Mouse (Mus musculus) brown adipose tissue, adult 24 weeks (tissue): ENCODE measurements around the gene Olfr554. TPM values are rescaled to one million over a fixed set of nuclear protein-coding genes. Genes with fewer than 3 reads are reported as not detected.
"Not testable (repeated sequence)": the region's sequence is repeated elsewhere in the genome, so short reads cannot be mapped to it uniquely, and the experiment has no call there.

Experiments
- H3K27ac ChIP-seq: fragments of 200-500 bp; replicated peaks from 2 replicates; pipeline ENCODE4 v1.5.1; 2012; ENCODE audit warnings: low read depth, mild to moderate bottlenecking, low read length
- H3K4me1 ChIP-seq: fragments of 200-500 bp; 2 replicates; pipeline ENCODE4 v1.6.1; 2012; ENCODE audit warnings: low read length, mixed read lengths; ENCODE audit not compliant: control insufficient read depth, insufficient read depth, insufficient read length
- H3K4me3 ChIP-seq: fragments of 200-500 bp; 2 replicates; pipeline ENCODE4 v1.5.1; 2012; ENCODE audit warnings: low read depth, mild to moderate bottlenecking, low read length, moderate library complexity; ENCODE audit not compliant: insufficient read depth
- polyA plus RNA-seq: library from polyadenylated mRNA; stranded (reverse); fragments of >200 nt; gene quantifications from 2 replicates; pipeline ENCODE4 v1.2.4, GENCODE M21; 2012; ENCODE audit not compliant: missing spikeins, insufficient read depth, insufficient read length

Gene Olfr554
- not detected in 2 replicates for polyA plus RNA-seq

GRCm38 (mm10) chr7:102638132-102638531 lies at the start of gene Olfr554:
Olfr554 (plus strand) TSS chr7:102638432.
- Histone ChIP-seq H3K4me3 (no peak within 1 kb of the TSS), H3K27ac (no peak within 1 kb of the TSS), H3K4me1 (no peaks in the 10 kb centered on the region)

- Histone ChIP-seq H3K4me1 (no peaks in the 10 kb centered on the region), H3K27ac (no peak within 1 kb of the TSS), H3K4me3 (no peak within 1 kb of the TSS)
Observed at GRCm38 (mm10) chr7:102591786-102592185, 46.4 kb upstream of the Olfr554 start, which contains the start of gene Olfr551. Olfr551 (minus strand) TSS chr7:102591886.

- Histone ChIP-seq H3K4me1 (no peaks in the 10 kb centered on the region), H3K27ac (no peak within 1 kb of the TSS), H3K4me3 (no peak within 1 kb of the TSS)
Observed at GRCm38 (mm10) chr7:102597378-102598031, 40.7 kb upstream of the Olfr554 start, which contains the start of gene Olfr552. Olfr552 (plus strand) TSS chr7:102597770.

- no peak within 1 kb of the TSS for H3K4me3 ChIP-seq
- H3K4me1 ChIP-seq = no peaks in the 10 kb centered on the region
- H3K27ac ChIP-seq = no peak within 1 kb of the TSS; the same call in 1 of the 2 replicates
Observed at GRCm38 (mm10) chr7:102618118-102618517, 20.1 kb upstream of the Olfr554 start, which contains the start of gene Olfr553. Olfr553 (minus strand) TSS chr7:102618218.

- H3K4me3 ChIP-seq = no peak overlapping the region
Observed at GRCm38 (mm10) chr7:102619608-102620007, 18.6 kb upstream of the Olfr554 start.

GRCm38 (mm10) chr7:102620368-102620767 lies 17.9 kb upstream of the Olfr554 start:
- H3K4me3 ChIP-seq, H3K27ac ChIP-seq, H3K4me1 ChIP-seq: not testable (repeated sequence)

More at GRCm38 (mm10) chr7:102619608-102620007, 18.6 kb upstream of the Olfr554 start:
- Histone ChIP-seq H3K27ac (no peak overlapping the region), H3K4me1 (no peaks in the 10 kb centered on the region)

- Histone ChIP-seq H3K4me1 (no peaks in the 10 kb centered on the region), H3K4me3 (no peak overlapping the region)
Observed at GRCm38 (mm10) chr7:102636665-102637064, 1.6 kb upstream of the Olfr554 start.

DNA sequence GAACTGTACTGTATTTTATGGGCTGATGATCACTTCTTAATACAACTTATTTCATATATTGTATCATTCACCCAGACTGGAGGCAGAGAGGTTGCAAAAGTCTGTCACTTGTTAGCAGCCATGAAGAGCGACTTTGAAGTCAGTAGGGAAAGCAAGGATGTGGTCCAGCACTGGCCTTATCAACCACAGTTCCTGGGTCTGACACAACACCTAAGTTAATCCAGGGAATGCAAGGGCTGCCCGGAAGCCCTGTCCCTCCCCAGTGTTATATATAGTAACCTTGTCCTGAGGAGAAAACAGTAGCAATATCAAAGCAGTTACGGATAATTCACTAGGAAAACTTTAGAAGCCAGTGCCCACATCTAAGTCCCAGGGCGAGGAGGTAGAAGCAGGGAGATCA lies 6.7 kb downstream of the Olfr554 start:
- H3K27ac ChIP-seq, H3K4me3 ChIP-seq, H3K4me1 ChIP-seq: not testable (repeated sequence)

More at GRCm38 (mm10) chr7:102636665-102637064, 1.6 kb upstream of the Olfr554 start:
- H3K27ac ChIP-seq = no peak overlapping the region

DNA sequence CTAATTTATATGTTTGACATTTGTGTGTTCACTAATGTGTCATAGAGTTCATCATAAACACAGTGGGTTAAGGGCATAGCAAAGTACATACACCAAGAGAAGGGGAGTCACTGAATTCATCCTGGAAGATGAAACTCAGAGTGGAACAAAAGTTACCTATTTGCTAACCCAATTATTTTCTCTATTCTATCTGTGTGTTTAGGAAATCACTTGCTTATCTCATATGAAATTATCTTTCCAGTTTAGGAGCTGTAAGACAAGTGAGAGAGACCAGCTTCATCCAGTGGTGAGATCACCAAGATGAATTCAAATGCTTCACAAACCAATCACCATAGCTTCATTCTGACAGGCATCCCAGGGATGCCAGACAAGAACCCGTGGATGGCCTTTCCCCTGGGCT lies 20.3 kb downstream of the Olfr554 start, which contains the start of gene Olfr555:
Gene Olfr555, plus strand, starts transcription at position 301 of the 400 bp plus-strand sequence.
- Histone ChIP-seq H3K4me3 (no peak within 1 kb of the TSS), H3K4me1 (no peaks in the 10 kb centered on the region), H3K27ac (no peak within 1 kb of the TSS)

GRCm38 (mm10) chr7:102664599-102664998 lies 26.4 kb downstream of the Olfr554 start, which contains the start of gene Olfr556:
Olfr556 (plus strand) TSS chr7:102664899.
- Histone ChIP-seq H3K4me3 (no peak within 1 kb of the TSS), H3K4me1 (no peaks in the 10 kb centered on the region), H3K27ac (no peak within 1 kb of the TSS)

DNA sequence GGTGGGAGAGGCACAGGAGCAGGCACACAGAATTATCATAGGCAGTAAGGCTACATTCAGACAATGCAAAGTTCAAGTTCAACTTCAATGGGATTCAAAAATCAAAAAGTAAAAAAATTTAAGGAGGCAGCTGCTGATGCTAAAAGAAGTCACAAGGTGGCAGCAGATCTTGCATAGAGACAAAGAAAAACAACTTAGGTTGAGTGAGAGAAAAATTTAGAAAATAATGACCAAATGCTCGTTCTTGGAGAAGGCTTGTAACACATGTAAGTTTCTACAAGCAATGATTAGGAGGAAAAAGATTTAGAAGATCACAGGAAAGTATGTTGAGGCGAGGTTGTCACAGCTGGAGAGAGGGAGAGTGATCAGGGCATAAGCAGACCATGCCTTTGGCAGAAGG lies 27.1 kb downstream of the Olfr554 start:
- Histone ChIP-seq H3K4me1 (no peaks in the 10 kb centered on the region), H3K27ac (no peak overlapping the region), H3K4me3 (no peak overlapping the region)

DNA sequence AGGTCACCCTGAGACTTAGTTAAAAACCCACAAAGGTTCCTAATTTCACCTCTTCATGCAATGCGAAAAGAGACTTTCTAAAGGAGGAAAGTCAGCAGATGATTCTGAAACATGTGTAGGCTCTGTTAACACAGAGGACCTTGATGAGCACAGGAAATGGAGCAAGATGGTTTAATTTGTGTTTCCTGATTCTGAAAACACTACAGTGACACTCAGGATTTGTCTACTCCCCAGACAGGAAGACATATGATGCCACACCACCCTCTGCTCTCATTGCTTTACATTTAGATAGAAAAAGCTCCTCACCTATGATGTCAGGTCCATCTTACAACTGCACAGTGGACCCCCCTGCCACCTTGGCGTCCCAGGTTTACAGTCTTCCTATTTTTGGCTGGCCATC lies 38.0 kb downstream of the Olfr554 start:
- Histone ChIP-seq H3K27ac (no peak overlapping the region), H3K4me1 (no peaks in the 10 kb centered on the region), H3K4me3 (no peak overlapping the region)

- Histone ChIP-seq H3K27ac (no peak overlapping the region), H3K4me3 (no peak overlapping the region), H3K4me1 (no peaks in the 10 kb centered on the region)
Observed at GRCm38 (mm10) chr7:102681916-102682315, 43.7 kb downstream of the Olfr554 start.

DNA sequence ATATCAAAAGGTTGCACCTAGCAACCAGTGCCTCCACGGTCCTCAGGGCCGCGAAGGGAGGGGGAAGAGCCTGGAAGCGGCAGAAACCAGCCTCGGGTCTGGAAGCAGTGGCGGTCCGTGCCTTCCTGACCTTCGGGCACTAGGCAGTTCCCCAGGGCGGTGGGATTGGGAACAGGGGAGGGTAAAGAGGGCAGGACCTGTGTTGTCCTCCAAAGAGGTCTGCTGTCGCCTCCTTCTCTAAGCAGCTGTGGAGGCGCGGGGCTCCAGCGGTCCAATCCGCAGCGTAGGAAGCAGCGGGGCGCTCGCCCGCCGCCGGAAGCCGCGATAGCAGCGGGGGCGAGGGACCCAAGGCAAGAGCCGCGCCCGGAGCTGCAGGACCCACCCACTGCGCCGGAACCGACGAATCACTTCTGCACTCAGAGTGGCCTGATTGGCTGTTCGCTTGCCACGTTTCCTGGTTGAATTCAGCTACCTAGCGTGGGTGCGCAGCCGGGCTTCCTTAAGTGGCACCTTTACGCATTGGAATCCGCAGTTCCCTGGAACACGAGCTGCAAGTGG lies 48.8 kb downstream of the Olfr554 start, which contains the start of gene Trim68:
Gene Trim68, minus strand, starts transcription at position 384 of the 558 bp plus-strand sequence.
- H3K4me3 ChIP-seq = peak within 1 kb of the TSS; percentile 86
- no peaks in the 10 kb centered on the region for H3K4me1 ChIP-seq
- H3K27ac ChIP-seq = peak within 1 kb of the TSS; percentile 68
